Comparison of ENCODE assay signal across 12 mouse cellular contexts in the genomic region with DNA sequence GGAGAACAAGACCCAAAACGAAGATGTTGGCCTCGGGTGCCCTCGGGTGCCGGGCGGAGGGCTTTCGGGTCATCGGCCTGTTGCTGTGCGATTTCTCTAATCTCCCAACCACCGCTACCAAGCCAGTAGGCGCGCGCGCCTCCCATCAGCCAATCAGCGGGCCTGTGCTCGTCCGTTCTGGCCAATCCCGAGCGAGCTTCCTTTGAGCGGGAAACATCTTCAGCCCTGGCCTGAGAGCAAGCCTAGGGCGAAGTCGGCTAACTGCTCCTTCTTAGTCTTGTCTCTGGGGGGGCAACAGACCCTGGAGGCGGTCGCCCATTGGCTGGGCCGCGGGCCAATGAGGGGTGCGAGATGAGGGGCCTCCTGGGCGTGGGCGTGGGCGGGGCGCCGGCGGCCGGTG. TPM values are rescaled to one million over a fixed set of nuclear protein-coding genes. Genes with fewer than 3 reads are reported as not detected.
A peak's percentile ranks its signal among the peaks of the same experiment; 100 is the strongest.
DNase-seq lines count a peak whose midpoint lies in the region; ATAC-seq lines count a peak whose summit lies in the region.
"Had no signal": no experiment of that assay in that cellular context is flagged by ENCODE, and none has a peak within 500 bp of the region (broad histone marks: within the 10 kb centered on the region; RNA-seq: fewer than 3 reads in every experiment).

No protein-coding gene starts in this region.

- H3K9ac ChIP-seq in hindbrain, embryonic 12.5 days = no peak overlapping the region
- H3K9ac ChIP-seq in hindbrain, embryonic 14.5 days = no peak overlapping the region
- H3K9ac ChIP-seq in neural tube, embryonic 11.5 days (ENCODE audit: low read length) = no peak overlapping the region
- H3K9ac ChIP-seq in midbrain, embryonic 16.5 days (ENCODE audit: low read depth, low read length) = no peak overlapping the region

- ATAC-seq in hindbrain, embryonic 12.5 days (ENCODE audit: low FRiP score) = no peak
- no peak for ATAC-seq in hindbrain, embryonic 14.5 days (ENCODE audit: low FRiP score)
- no peak for ATAC-seq in neural tube, embryonic 11.5 days (ENCODE audit: insufficient read depth, low FRiP score, low TSS enrichment)
- ATAC-seq in midbrain, embryonic 16.5 days = no peak

- H3K9me3 ChIP-seq in hindbrain, embryonic 12.5 days (replicated peaks) = peaks cover 10% of the 10 kb centered on the region
- peaks cover 13% of the 10 kb centered on the region; the same call in 1 of the 2 replicates for H3K9me3 ChIP-seq in hindbrain, embryonic 14.5 days (ENCODE audit: control insufficient read depth, low read length)
- H3K9me3 ChIP-seq in neural tube, embryonic 11.5 days (ENCODE audit: control insufficient read depth, low read length) = 0 out of 2 replicates have a peak, but pooled peaks cover 7% of the 10 kb centered on the region
- H3K9me3 ChIP-seq in limb, embryonic 10.5 days (replicated peaks) = peaks cover 13% of the 10 kb centered on the region
- H3K9me3 ChIP-seq in midbrain, embryonic 16.5 days (replicated peaks; ENCODE audit: control insufficient read depth, low read length, poor library complexity, severe bottlenecking) = 0 out of 2 replicates have a peak, but pooled peaks cover 2% of the 10 kb centered on the region

- H3K4me1 ChIP-seq in hindbrain, embryonic 12.5 days = no peaks in the 10 kb centered on the region
- no peaks in the 10 kb centered on the region for H3K4me1 ChIP-seq in hindbrain, embryonic 14.5 days (replicated peaks; ENCODE audit: control insufficient read depth, insufficient read depth, low read length)
- H3K4me1 ChIP-seq in neural tube, embryonic 11.5 days (ENCODE audit: control insufficient read depth, insufficient read depth, low read length) = no peaks in the 10 kb centered on the region
- H3K4me1 ChIP-seq in limb, embryonic 10.5 days = 0 out of 2 replicates have a peak, but pooled peaks cover 3% of the 10 kb centered on the region
- H3K4me1 ChIP-seq in midbrain, embryonic 16.5 days (ENCODE audit: control insufficient read depth, insufficient read depth, low read length) = no peaks in the 10 kb centered on the region

- H3K4me3 ChIP-seq in hindbrain, embryonic 12.5 days = peak overlapping the region; percentile 15; the same call in 1 of the 2 replicates
- no peak overlapping the region for H3K4me3 ChIP-seq in hindbrain, embryonic 14.5 days (replicated peaks; ENCODE audit: low read length)
- H3K4me3 ChIP-seq in neural tube, embryonic 11.5 days (ENCODE audit: low read depth, low read length) = no peak overlapping the region
- peak overlapping the region; percentile 29 for H3K4me3 ChIP-seq in limb, embryonic 10.5 days
- no peak overlapping the region for H3K4me3 ChIP-seq in midbrain, embryonic 16.5 days (ENCODE audit: low read depth, low read length)

- no peak overlapping the region for H3K27ac ChIP-seq in hindbrain, embryonic 12.5 days
- H3K27ac ChIP-seq in hindbrain, embryonic 14.5 days = no peak overlapping the region
- H3K27ac ChIP-seq in neural tube, embryonic 11.5 days (ENCODE audit: low read depth, low read length) = no peak overlapping the region
- no peak overlapping the region for H3K27ac ChIP-seq in limb, embryonic 10.5 days
- no peak overlapping the region for H3K27ac ChIP-seq in midbrain, embryonic 16.5 days (ENCODE audit: low read length)
- H3K27ac ChIP-seq: kidney, postnatal 0 days had no signal

- WGBS in hindbrain, embryonic 12.5 days = 52% methylated on average over 32 of the region's 33 CpGs
- 57% methylated on average over 33 of the region's 33 CpGs for WGBS in hindbrain, embryonic 14.5 days
- WGBS in neural tube, embryonic 11.5 days = 43% methylated on average over 33 of the region's 33 CpGs
- WGBS in limb, embryonic 10.5 days = 53% methylated on average over 33 of the region's 33 CpGs
- 52% methylated on average over 33 of the region's 33 CpGs for WGBS in midbrain, embryonic 16.5 days

- DNase-seq in hindbrain, embryonic 14.5 days (ENCODE audit: low spot score) = no peak
- peak; percentile 16 for DNase-seq in neural tube, embryonic 11.5 days (ENCODE audit: low spot score)
- no peak for DNase-seq in neural tube, embryonic 10.5 days (ENCODE audit: extremely low spot score, low spot score)
- no peak for DNase-seq in limb, embryonic 10.5 days (ENCODE audit: low spot score)
- DNase-seq in c-Kit-positive CD71-positive TER-119-positive erythroid progenitor cells, embryonic 14.5 days (ENCODE audit: low spot score) = no peak
- DNase-seq: adrenal gland, adult 8-10 months; cerebellum, adult 11-12 months; lung, postnatal 4 days; thymus, postnatal 25 days had no signal

- no peaks in the 10 kb centered on the region for H3K36me3 ChIP-seq in hindbrain, embryonic 12.5 days
- H3K36me3 ChIP-seq in hindbrain, embryonic 14.5 days (replicated peaks; ENCODE audit: control insufficient read depth, insufficient read depth) = no peaks in the 10 kb centered on the region
- H3K36me3 ChIP-seq in neural tube, embryonic 11.5 days (ENCODE audit: control insufficient read depth, insufficient read depth, low read length) = no peaks in the 10 kb centered on the region
- peaks cover 8% of the 10 kb centered on the region; the same call in 1 of the 2 replicates for H3K36me3 ChIP-seq in limb, embryonic 10.5 days
- no peaks in the 10 kb centered on the region for H3K36me3 ChIP-seq in midbrain, embryonic 16.5 days (ENCODE audit: control insufficient read depth, insufficient read depth, low read length)

- 0 out of 2 replicates have a peak overlapping the region, but pooled peaks have one; percentile 21 for H3K4me2 ChIP-seq in hindbrain, embryonic 12.5 days (replicated peaks)
- no peak overlapping the region for H3K4me2 ChIP-seq in hindbrain, embryonic 14.5 days (replicated peaks)
- H3K4me2 ChIP-seq in neural tube, embryonic 11.5 days (ENCODE audit: low read depth) = no peak overlapping the region
- no peak overlapping the region; the same call in 1 of the 2 replicates for H3K4me2 ChIP-seq in midbrain, embryonic 16.5 days (ENCODE audit: low read length)

- H3K27me3 ChIP-seq in hindbrain, embryonic 12.5 days = peaks cover 31% of the 10 kb centered on the region
- peaks cover 26% of the 10 kb centered on the region for H3K27me3 ChIP-seq in hindbrain, embryonic 14.5 days (ENCODE audit: control insufficient read depth, insufficient read depth, low read length)
- peaks cover 17% of the 10 kb centered on the region for H3K27me3 ChIP-seq in neural tube, embryonic 11.5 days (ENCODE audit: control insufficient read depth, insufficient read depth, low read length)
- peaks cover 42% of the 10 kb centered on the region for H3K27me3 ChIP-seq in limb, embryonic 10.5 days (ENCODE audit: low read depth, poor library complexity, severe bottlenecking)
- peaks cover 9% of the 10 kb centered on the region for H3K27me3 ChIP-seq in midbrain, embryonic 16.5 days (ENCODE audit: control insufficient read depth, insufficient read depth, low read depth, low read length)

RNA-seq across cellular contexts. Expression of a gene that starts 1.6 kb away (rescaled TPM):
- polyA plus RNA-seq in hindbrain, embryonic 12.5 days (2016; fragmentation: Nextera tagmentation; extraction: Ambion mirVana) = 0.82 and 1.1 TPM in 2 replicates
- 0.16 TPM in 1 of 2 replicates, not detected in the other for polyA plus RNA-seq in hindbrain, embryonic 14.5 days (2014; fragmentation: Nextera tagmentation; extraction: Ambion mirVana)
- polyA plus RNA-seq in neural tube, embryonic 11.5 days (2014; fragmentation: Nextera tagmentation; extraction: Ambion mirVana) = 0.84 and 0.89 TPM in 2 replicates
- 0.14 and 0.55 TPM in 2 replicates for polyA plus RNA-seq in limb, embryonic 10.5 days (2016; fragmentation: Nextera tagmentation; extraction: Ambion mirVana)
- polyA plus RNA-seq in midbrain, embryonic 16.5 days (2015; fragmentation: Nextera tagmentation; extraction: Ambion mirVana) = 0.15 and 0.16 TPM in 2 replicates

RNA-seq across cellular contexts. Expression of a gene that starts 32.4 kb away (rescaled TPM):
- polyA plus RNA-seq in hindbrain, embryonic 12.5 days (2016; fragmentation: Nextera tagmentation; extraction: Ambion mirVana) = 44.0 and 48.0 TPM in 2 replicates
- 31.3 and 38.4 TPM in 2 replicates for polyA plus RNA-seq in hindbrain, embryonic 14.5 days (2014; fragmentation: Nextera tagmentation; extraction: Ambion mirVana)
- polyA plus RNA-seq in neural tube, embryonic 11.5 days (2014; fragmentation: Nextera tagmentation; extraction: Ambion mirVana) = 53.8 and 55.9 TPM in 2 replicates
- 55.4 and 57.1 TPM in 2 replicates for polyA plus RNA-seq in limb, embryonic 10.5 days (2016; fragmentation: Nextera tagmentation; extraction: Ambion mirVana)
- polyA plus RNA-seq in midbrain, embryonic 16.5 days (2015; fragmentation: Nextera tagmentation; extraction: Ambion mirVana) = 43.1 and 46.3 TPM in 2 replicates

Comparison
In these comparisons a context has a peak if more than half of its experiments do, and no peak if none do; other contexts are left out.
1. H3K4me3 ChIP-seq: peak in hindbrain, embryonic 12.5 days (single experiment) and limb, embryonic 10.5 days (single experiment); none in hindbrain, embryonic 14.5 days (single experiment), neural tube, embryonic 11.5 days (single experiment) and midbrain, embryonic 16.5 days (single experiment).